Mouse (Mus musculus): ENCODE results near the gene Apobec3. TPM values are rescaled to one million over a fixed set of nuclear protein-coding genes. Genes with fewer than 3 reads are reported as not detected.
"Not testable (repeated sequence)": the region's sequence is repeated elsewhere in the genome, so short reads cannot be mapped to it uniquely, and the experiment has no call there.

Gene Apobec3
- polyA plus RNA-seq, 1 experiment from 2014 or later = 13.5 TPM

GRCm38 (mm10) chr15:79932323-79932987 lies 41.0 kb downstream of the Apobec3 start:
- Histone ChIP-seq H3K27me3 (peaks cover 52% of the 10 kb centered on the region), H3K4me1 (peaks cover 28% of the 10 kb centered on the region), H3K9me3 (no peaks in the 10 kb centered on the region), H3K27ac (no peak overlapping the region), H3K4me2 (replicated peaks) (peak overlapping the region; percentile 87), H3K9ac (peak overlapping the region; percentile 70), H3K4me3 (peak overlapping the region; percentile 69), H3K36me3 (no peaks in the 10 kb centered on the region)
- peak; percentile 33; the same call in 1 of the 2 replicates for ATAC-seq (ENCODE audit: low FRiP score, low read depth)
- WGBS = under 1% methylated on average over 58 of the region's 62 CpGs

GRCm38 (mm10) chr15:79933052-79933669 lies 41.7 kb downstream of the Apobec3 start:
- ATAC-seq (ENCODE audit: low FRiP score, low read depth) = no peak
- H3K4me2 ChIP-seq (replicated peaks) = peak overlapping the region; percentile 87
- no peak overlapping the region for H3K27ac ChIP-seq
- WGBS = 4% methylated on average over 22 of the region's 22 CpGs
- peak overlapping the region; percentile 69 for H3K4me3 ChIP-seq
- H3K27me3 ChIP-seq = peaks cover 52% of the 10 kb centered on the region
- H3K9ac ChIP-seq = no peak overlapping the region
- H3K9me3 ChIP-seq = no peaks in the 10 kb centered on the region
- no peaks in the 10 kb centered on the region for H3K36me3 ChIP-seq
- peaks cover 25% of the 10 kb centered on the region for H3K4me1 ChIP-seq

- H3K4me1 ChIP-seq = peaks cover 23% of the 10 kb centered on the region
- H3K36me3 ChIP-seq = no peaks in the 10 kb centered on the region
- no peak overlapping the region for H3K27ac ChIP-seq
- no peak overlapping the region for H3K9ac ChIP-seq
- ATAC-seq (ENCODE audit: low FRiP score, low read depth) = no peak
- peak overlapping the region; percentile 87 for H3K4me2 ChIP-seq (replicated peaks)
- no peaks in the 10 kb centered on the region for H3K9me3 ChIP-seq
- WGBS = under 1% methylated on average over 22 of the region's 22 CpGs
- H3K27me3 ChIP-seq = peaks cover 50% of the 10 kb centered on the region
- peak overlapping the region; percentile 69 for H3K4me3 ChIP-seq
Observed at GRCm38 (mm10) chr15:79933670-79934514, 42.4 kb downstream of the Apobec3 start.

GRCm38 (mm10) chr15:79934776-79935175 lies 43.3 kb downstream of the Apobec3 start:
- WGBS = 3% methylated on average over 10 of the region's 10 CpGs
- no peak overlapping the region for H3K27ac ChIP-seq
- ATAC-seq (ENCODE audit: low FRiP score, low read depth) = no peak
- H3K4me1 ChIP-seq = peaks cover 23% of the 10 kb centered on the region
- no peaks in the 10 kb centered on the region for H3K9me3 ChIP-seq
- H3K4me2 ChIP-seq (replicated peaks) = peak overlapping the region; percentile 87
- H3K27me3 ChIP-seq = peaks cover 43% of the 10 kb centered on the region
- no peak overlapping the region for H3K4me3 ChIP-seq
- H3K9ac ChIP-seq = no peak overlapping the region
- no peaks in the 10 kb centered on the region for H3K36me3 ChIP-seq

GRCm38 (mm10) chr15:79935654-79936373 lies 44.4 kb downstream of the Apobec3 start:
- H3K4me3 ChIP-seq = no peak overlapping the region
- H3K27ac ChIP-seq = no peak overlapping the region
- peaks cover 34% of the 10 kb centered on the region for H3K27me3 ChIP-seq
- no peak overlapping the region for H3K4me2 ChIP-seq (replicated peaks)
- peaks cover 23% of the 10 kb centered on the region for H3K4me1 ChIP-seq
- H3K9me3 ChIP-seq = no peaks in the 10 kb centered on the region
- no peaks in the 10 kb centered on the region for H3K36me3 ChIP-seq
- no peak overlapping the region for H3K9ac ChIP-seq
- ATAC-seq (ENCODE audit: low FRiP score, low read depth) = no peak
- 23% methylated on average over 9 of the region's 9 CpGs for WGBS

- WGBS = 69% methylated on average over 7 of the region's 7 CpGs
- Histone ChIP-seq H3K4me1 (peaks cover 23% of the 10 kb centered on the region), H3K4me3 (no peak overlapping the region), H3K4me2 (replicated peaks) (no peak overlapping the region), H3K27ac (no peak overlapping the region), H3K36me3 (no peaks in the 10 kb centered on the region), H3K27me3 (peaks cover 31% of the 10 kb centered on the region), H3K9ac (no peak overlapping the region), H3K9me3 (no peaks in the 10 kb centered on the region)
- ATAC-seq (ENCODE audit: low FRiP score, low read depth) = no peak
Observed at GRCm38 (mm10) chr15:79936374-79936751, 44.9 kb downstream of the Apobec3 start.

- Histone ChIP-seq H3K4me3 (no peak overlapping the region), H3K36me3 (no peaks in the 10 kb centered on the region), H3K27me3 (peaks cover 5% of the 10 kb centered on the region), H3K4me1 (peaks cover 11% of the 10 kb centered on the region), H3K9me3 (no peaks in the 10 kb centered on the region), H3K27ac (no peak overlapping the region), H3K9ac (no peak overlapping the region), H3K4me2 (replicated peaks) (no peak overlapping the region)
- WGBS = 91% methylated on average over 12 of the region's 12 CpGs
- ATAC-seq (ENCODE audit: low FRiP score, low read depth) = no peak
Observed at GRCm38 (mm10) chr15:79939020-79939419, 47.6 kb downstream of the Apobec3 start.

- H3K27ac ChIP-seq; H3K4me1 ChIP-seq; H3K36me3 ChIP-seq; H3K4me3 ChIP-seq; ATAC-seq (ENCODE audit: low FRiP score, low read depth); H3K9me3 ChIP-seq; H3K9ac ChIP-seq; H3K4me2 ChIP-seq (replicated peaks); H3K27me3 ChIP-seq: not testable (repeated sequence)
- WGBS = 89% methylated on average over 6 of the region's 7 CpGs
Observed at GRCm38 (mm10) chr15:79939501-79939900, 48.0 kb downstream of the Apobec3 start.

- H3K9me3 ChIP-seq = no peaks in the 10 kb centered on the region
- no peaks in the 10 kb centered on the region for H3K36me3 ChIP-seq
- no peak for ATAC-seq (ENCODE audit: low FRiP score, low read depth)
- 0 out of 2 replicates have a peak, but pooled peaks cover 7% of the 10 kb centered on the region for H3K27me3 ChIP-seq
- H3K27ac ChIP-seq = no peak overlapping the region
- no peak overlapping the region for H3K9ac ChIP-seq
- H3K4me3 ChIP-seq = no peak overlapping the region
- H3K4me2 ChIP-seq (replicated peaks) = no peak overlapping the region
- H3K4me1 ChIP-seq = peaks cover 2% of the 10 kb centered on the region; the same call in 1 of the 2 replicates
- WGBS = 88% methylated on average over 16 of the region's 16 CpGs
Observed at GRCm38 (mm10) chr15:79939913-79940312, 48.5 kb downstream of the Apobec3 start.

GRCm38 (mm10) chr15:79940932-79941331 lies 49.5 kb downstream of the Apobec3 start:
- no peak for ATAC-seq (ENCODE audit: low FRiP score, low read depth)
- Histone ChIP-seq H3K9ac (no peak overlapping the region), H3K27me3 (0 out of 2 replicates have a peak, but pooled peaks cover 7% of the 10 kb centered on the region), H3K4me1 (no peaks in the 10 kb centered on the region), H3K27ac (no peak overlapping the region), H3K9me3 (no peaks in the 10 kb centered on the region), H3K4me3 (no peak overlapping the region), H3K36me3 (no peaks in the 10 kb centered on the region), H3K4me2 (replicated peaks) (no peak overlapping the region)
- 27% methylated on average over 8 of the region's 8 CpGs for WGBS

GRCm38 (mm10) chr15:79942541-79942940 lies 51.1 kb downstream of the Apobec3 start:
- H3K27me3 ChIP-seq = 0 out of 2 replicates have a peak, but pooled peaks cover 7% of the 10 kb centered on the region
- no peak overlapping the region for H3K4me3 ChIP-seq
- H3K4me1 ChIP-seq = 0 out of 2 replicates have a peak, but pooled peaks cover 3% of the 10 kb centered on the region
- WGBS = 86% methylated on average over 6 of the region's 6 CpGs
- H3K4me2 ChIP-seq (replicated peaks) = no peak overlapping the region
- H3K9me3 ChIP-seq = no peaks in the 10 kb centered on the region
- no peak for ATAC-seq (ENCODE audit: low FRiP score, low read depth)
- H3K27ac ChIP-seq = no peak overlapping the region
- H3K36me3 ChIP-seq = no peaks in the 10 kb centered on the region
- H3K9ac ChIP-seq = no peak overlapping the region
